Mouse (Mus musculus): ENCODE measurements at regions not wholly inside any gene's neighbourhood (a gene's known extent, or its start where the extent isn't known, plus 50 kb on each side); places are given as distances from the start of the nearest gene placed in this dataset.

GRCm38 (mm10) chr8:10865415-10865821, 142.8 kb downstream of the Irs2 start:
- no peak for DNase-seq
- WGBS = 21% methylated on average over 8 of the region's 8 CpGs
- TF ChIP-seq CTCF (IDR thresholded peaks at IDR 0.05; ENCODE audit: insufficient read depth, low read length) (no peak), POLR2A (IDR thresholded peaks at IDR 0.05; ENCODE audit: borderline replicate concordance, extremely low read depth, low read depth, low read length) (no peak)
- H3K4me1 ChIP-seq (ENCODE audit: control insufficient read depth, insufficient read depth, low read length) = peaks cover 3% of the 10 kb centered on the region
- H3K4me3 ChIP-seq (replicated peaks; ENCODE audit: extremely low read depth, low read depth, low read length) = no peak overlapping the region

- H3K4me1 ChIP-seq (ENCODE audit: control insufficient read depth, insufficient read depth, low read length) = peaks cover 3% of the 10 kb centered on the region
- WGBS = 82% methylated on average over 13 of the region's 13 CpGs
- no peak for DNase-seq
- TF ChIP-seq POLR2A (IDR thresholded peaks at IDR 0.05; ENCODE audit: borderline replicate concordance, extremely low read depth, low read depth, low read length) (no peak), CTCF (IDR thresholded peaks at IDR 0.05; ENCODE audit: insufficient read depth, low read length) (no peak)
- H3K4me3 ChIP-seq (replicated peaks; ENCODE audit: extremely low read depth, low read depth, low read length) = no peak overlapping the region
These were observed 145.8 kb downstream of the Irs2 start for GRCm38 (mm10) chr8:10862442-10862841.

DNA sequence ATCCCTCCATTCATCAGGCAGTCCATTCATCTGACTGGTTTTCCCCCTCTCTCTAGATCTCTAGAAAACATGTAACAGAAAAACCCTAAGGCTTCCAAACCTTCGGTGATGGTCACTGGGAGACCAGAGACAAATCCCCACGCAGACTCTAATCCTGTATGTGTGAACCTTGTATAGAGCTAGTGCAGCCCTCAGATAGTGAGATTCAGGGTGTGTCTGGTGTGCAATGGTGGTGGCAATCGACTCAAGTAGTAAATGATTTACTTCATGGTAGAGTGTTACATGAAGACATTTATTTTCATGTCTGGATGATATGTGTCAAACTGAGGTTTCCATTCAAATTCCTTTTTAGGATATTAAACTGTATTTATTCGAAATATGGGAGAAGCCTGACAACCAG, 147.4 kb downstream of the Irs2 start:
- H3K4me1 ChIP-seq (ENCODE audit: control insufficient read depth, insufficient read depth, low read length) = peaks cover 3% of the 10 kb centered on the region
- TF ChIP-seq CTCF (IDR thresholded peaks at IDR 0.05; ENCODE audit: insufficient read depth, low read length) = no peak
- no peak for TF ChIP-seq POLR2A (IDR thresholded peaks at IDR 0.05; ENCODE audit: borderline replicate concordance, extremely low read depth, low read depth, low read length)
- 76% methylated on average over 4 of the region's 4 CpGs for WGBS
- DNase-seq = no peak
- H3K4me3 ChIP-seq (replicated peaks; ENCODE audit: extremely low read depth, low read depth, low read length) = no peak overlapping the region

GRCm38 (mm10) chr8:10857874-10858273, 150.4 kb downstream of the Irs2 start:
- 77% methylated on average over 3 of the region's 3 CpGs for WGBS
- DNase-seq = no peak
- H3K4me1 ChIP-seq (ENCODE audit: control insufficient read depth, insufficient read depth, low read length) = no peaks in the 10 kb centered on the region
- no peak overlapping the region for H3K4me3 ChIP-seq (replicated peaks; ENCODE audit: extremely low read depth, low read depth, low read length)
- no peak for TF ChIP-seq CTCF (IDR thresholded peaks at IDR 0.05; ENCODE audit: insufficient read depth, low read length)
- no peak for TF ChIP-seq POLR2A (IDR thresholded peaks at IDR 0.05; ENCODE audit: borderline replicate concordance, extremely low read depth, low read depth, low read length)

DNA sequence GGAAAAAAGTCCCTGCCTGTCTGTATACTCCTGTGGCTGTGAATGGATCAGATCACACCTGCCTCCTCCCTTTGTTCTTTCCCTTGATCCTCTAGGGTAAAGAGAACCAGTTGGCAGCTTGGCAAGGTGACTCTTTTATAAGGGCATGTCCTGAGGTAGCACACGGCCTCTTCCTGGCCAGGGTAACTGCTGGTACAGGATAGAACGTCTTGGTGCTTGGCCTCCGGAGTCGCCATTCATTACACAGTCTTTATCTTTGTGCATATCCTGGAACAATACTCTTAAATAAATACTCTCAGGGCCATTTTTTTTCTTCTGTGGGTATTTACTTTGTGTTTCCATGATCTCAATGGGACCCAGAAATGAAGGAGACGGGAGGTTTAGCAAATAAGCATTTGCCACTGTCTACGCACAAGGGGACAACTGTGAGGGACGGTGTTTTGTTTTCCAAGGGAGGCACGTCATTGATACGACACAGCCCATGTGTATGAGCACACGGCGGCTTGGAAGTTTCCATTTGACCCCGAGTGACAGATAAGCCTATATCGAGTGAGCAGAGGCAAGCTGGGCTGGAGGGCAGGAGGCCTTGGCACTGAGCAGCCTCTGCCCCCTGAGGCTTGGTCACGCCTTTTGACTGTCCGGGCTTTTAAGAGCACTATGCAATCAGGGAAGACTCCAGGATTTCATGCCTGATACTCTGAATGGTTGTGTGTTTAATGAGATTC, 151.1 kb downstream of the Irs2 start:
- TF ChIP-seq CTCF (IDR thresholded peaks at IDR 0.05; ENCODE audit: insufficient read depth, low read length) = no peak
- TF ChIP-seq POLR2A (IDR thresholded peaks at IDR 0.05; ENCODE audit: borderline replicate concordance, extremely low read depth, low read depth, low read length) = no peak
- 48% methylated on average over 15 of the region's 15 CpGs for WGBS
- Histone ChIP-seq H3K4me1 (ENCODE audit: control insufficient read depth, insufficient read depth, low read length) (no peaks in the 10 kb centered on the region), H3K4me3 (replicated peaks; ENCODE audit: extremely low read depth, low read depth, low read length) (no peak overlapping the region)
- no peak for DNase-seq

GRCm38 (mm10) chr8:10855696-10856095, 152.6 kb downstream of the Irs2 start:
- 74% methylated on average over 3 of the region's 3 CpGs for WGBS
- H3K4me1 ChIP-seq (ENCODE audit: control insufficient read depth, insufficient read depth, low read length) = no peaks in the 10 kb centered on the region
- no peak for DNase-seq
- TF ChIP-seq CTCF (IDR thresholded peaks at IDR 0.05; ENCODE audit: insufficient read depth, low read length) = no peak
- TF ChIP-seq POLR2A (IDR thresholded peaks at IDR 0.05; ENCODE audit: borderline replicate concordance, extremely low read depth, low read depth, low read length) = no peak
- no peak overlapping the region for H3K4me3 ChIP-seq (replicated peaks; ENCODE audit: extremely low read depth, low read depth, low read length)

GRCm38 (mm10) chr8:10855131-10855530, 153.1 kb downstream of the Irs2 start:
- TF ChIP-seq POLR2A (IDR thresholded peaks at IDR 0.05; ENCODE audit: borderline replicate concordance, extremely low read depth, low read depth, low read length) = no peak
- no peak for TF ChIP-seq CTCF (IDR thresholded peaks at IDR 0.05; ENCODE audit: insufficient read depth, low read length)
- WGBS = 82% methylated on average over 4 of the region's 4 CpGs
- no peaks in the 10 kb centered on the region for H3K4me1 ChIP-seq (ENCODE audit: control insufficient read depth, insufficient read depth, low read length)
- no peak overlapping the region for H3K4me3 ChIP-seq (replicated peaks; ENCODE audit: extremely low read depth, low read depth, low read length)
- DNase-seq = no peak

- TF ChIP-seq CTCF (IDR thresholded peaks at IDR 0.05; ENCODE audit: insufficient read depth, low read length) = no peak
- no peak for TF ChIP-seq POLR2A (IDR thresholded peaks at IDR 0.05; ENCODE audit: borderline replicate concordance, extremely low read depth, low read depth, low read length)
- WGBS = 47% methylated on average over 6 of the region's 6 CpGs
- no peaks in the 10 kb centered on the region for H3K4me1 ChIP-seq (ENCODE audit: control insufficient read depth, insufficient read depth, low read length)
- DNase-seq = no peak
- no peak overlapping the region for H3K4me3 ChIP-seq (replicated peaks; ENCODE audit: extremely low read depth, low read depth, low read length)
These were observed 153.7 kb downstream of the Irs2 start for GRCm38 (mm10) chr8:10854600-10854999.

DNA sequence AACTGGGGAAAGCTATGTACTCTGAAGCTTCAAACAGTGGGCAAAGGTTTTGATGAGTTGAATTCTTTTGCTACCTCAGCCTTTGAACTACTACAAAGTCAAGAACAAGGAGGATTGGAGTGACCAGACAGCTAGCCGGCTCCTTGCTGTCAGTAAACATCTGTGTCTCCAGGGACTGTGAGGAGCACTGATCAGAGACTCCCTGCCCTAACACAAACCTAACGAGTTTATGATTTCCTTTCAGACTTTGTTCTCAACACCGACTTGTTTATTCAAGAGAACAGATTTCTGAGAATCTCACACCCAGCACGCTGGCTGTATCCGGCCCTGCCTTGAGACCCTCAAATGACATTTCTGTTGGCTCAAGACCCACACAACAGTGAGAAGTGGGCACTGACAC, 154.4 kb downstream of the Irs2 start:
- 60% methylated on average over 5 of the region's 5 CpGs for WGBS
- no peak for DNase-seq
- TF ChIP-seq POLR2A (IDR thresholded peaks at IDR 0.05; ENCODE audit: borderline replicate concordance, extremely low read depth, low read depth, low read length) = no peak
- no peak for TF ChIP-seq CTCF (IDR thresholded peaks at IDR 0.05; ENCODE audit: insufficient read depth, low read length)
- Histone ChIP-seq H3K4me3 (replicated peaks; ENCODE audit: extremely low read depth, low read depth, low read length) (no peak overlapping the region), H3K4me1 (ENCODE audit: control insufficient read depth, insufficient read depth, low read length) (no peaks in the 10 kb centered on the region)

DNA sequence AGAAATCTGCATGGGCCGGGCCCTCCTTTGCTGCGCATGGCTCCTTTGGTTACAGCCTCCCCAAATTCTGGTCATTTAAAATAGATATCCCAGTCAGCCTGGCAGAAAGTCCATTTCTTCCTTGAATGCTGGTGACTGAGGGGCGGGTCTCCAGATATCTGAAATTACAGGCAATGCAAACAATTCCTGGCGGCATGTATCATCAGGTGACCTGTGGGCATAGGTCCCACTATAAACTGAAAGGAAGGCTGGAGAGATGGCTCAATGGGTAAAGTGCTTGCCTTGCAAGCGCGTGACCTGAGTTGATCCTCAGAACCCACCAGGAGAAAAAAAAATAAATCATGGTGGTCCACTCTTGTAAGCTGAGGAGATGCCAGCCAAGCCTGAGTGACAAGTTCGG, 158.3 kb downstream of the Irs2 start:
- no peak for DNase-seq
- Histone ChIP-seq H3K4me1 (ENCODE audit: control insufficient read depth, insufficient read depth, low read length) (no peaks in the 10 kb centered on the region), H3K4me3 (replicated peaks; ENCODE audit: extremely low read depth, low read depth, low read length) (no peak overlapping the region)
- WGBS = 67% methylated on average over 7 of the region's 7 CpGs
- no peak for TF ChIP-seq CTCF (IDR thresholded peaks at IDR 0.05; ENCODE audit: insufficient read depth, low read length)
- no peak for TF ChIP-seq POLR2A (IDR thresholded peaks at IDR 0.05; ENCODE audit: borderline replicate concordance, extremely low read depth, low read depth, low read length)

All from lung, adult 2 months (tissue).